Mouse (Mus musculus): ENCODE measurements around the gene AW822073. TPM values are rescaled to one million over a fixed set of nuclear protein-coding genes. Genes with fewer than 3 reads are reported as not detected.

The AW822073 gene
- polyA plus RNA-seq, 1 experiment from 2014 or later = not detected

DNA sequence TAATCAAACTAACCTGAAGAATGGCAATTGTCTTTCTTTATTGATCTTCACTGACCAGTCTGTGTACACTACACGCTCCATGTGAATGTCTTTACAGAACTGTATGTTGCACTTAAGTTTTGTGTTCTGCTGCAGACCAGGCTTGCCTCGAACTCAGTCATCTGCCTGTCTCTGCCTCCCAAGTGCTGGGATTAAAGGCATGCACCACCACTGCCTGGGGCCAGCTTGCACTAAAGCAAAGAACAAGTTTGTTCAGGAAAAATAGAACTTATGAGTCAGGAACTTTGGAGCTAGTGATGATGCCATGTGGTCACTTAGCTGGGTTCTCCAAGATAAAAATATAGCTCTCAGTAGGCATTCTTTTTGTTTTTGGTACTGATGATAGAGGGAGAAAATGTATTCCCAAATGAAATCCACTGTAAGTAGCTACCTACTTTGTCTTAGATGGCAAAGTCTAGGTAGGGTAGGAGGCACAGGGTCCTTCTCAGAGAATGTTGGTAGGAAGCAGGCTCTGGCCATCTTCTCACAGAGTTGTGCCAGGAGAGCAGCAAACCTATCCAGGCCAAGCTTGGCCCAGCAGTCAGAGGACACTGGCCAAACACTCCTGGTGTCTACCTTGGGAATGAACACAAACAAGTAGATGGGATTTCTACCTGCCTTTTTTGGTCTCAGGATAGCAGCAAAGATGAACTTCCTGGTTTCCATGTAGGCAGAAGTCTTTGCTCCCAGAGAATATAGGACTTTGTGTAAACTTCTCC is 14.8 kb downstream of the AW822073 start:
- Histone ChIP-seq H3K4me2 (replicated peaks; ENCODE audit: low read depth, low read length) (no peak overlapping the region), H3K4me3 (ENCODE audit: low read depth, low read length) (no peak overlapping the region), H3K9me3 (ENCODE audit: low read length) (no peaks in the 10 kb centered on the region), H3K27me3 (replicated peaks; ENCODE audit: insufficient read depth, low read length) (no peaks in the 10 kb centered on the region), H3K36me3 (ENCODE audit: insufficient read depth, low read length) (no peaks in the 10 kb centered on the region), H3K4me1 (ENCODE audit: insufficient read depth, low read depth, low read length) (no peaks in the 10 kb centered on the region), H3K27ac (ENCODE audit: low read length) (no peak overlapping the region), H3K9ac (replicated peaks; ENCODE audit: low read depth) (no peak overlapping the region)
- 58% methylated on average over 2 of the region's 2 CpGs for WGBS
- no peak for DNase-seq (ENCODE audit: low spot score)
- ATAC-seq = no peak
- TF ChIP-seq CTCF (IDR thresholded peaks at IDR 0.05) (no peak), EP300 (IDR thresholded peaks at IDR 0.05) (no peak)

DNA sequence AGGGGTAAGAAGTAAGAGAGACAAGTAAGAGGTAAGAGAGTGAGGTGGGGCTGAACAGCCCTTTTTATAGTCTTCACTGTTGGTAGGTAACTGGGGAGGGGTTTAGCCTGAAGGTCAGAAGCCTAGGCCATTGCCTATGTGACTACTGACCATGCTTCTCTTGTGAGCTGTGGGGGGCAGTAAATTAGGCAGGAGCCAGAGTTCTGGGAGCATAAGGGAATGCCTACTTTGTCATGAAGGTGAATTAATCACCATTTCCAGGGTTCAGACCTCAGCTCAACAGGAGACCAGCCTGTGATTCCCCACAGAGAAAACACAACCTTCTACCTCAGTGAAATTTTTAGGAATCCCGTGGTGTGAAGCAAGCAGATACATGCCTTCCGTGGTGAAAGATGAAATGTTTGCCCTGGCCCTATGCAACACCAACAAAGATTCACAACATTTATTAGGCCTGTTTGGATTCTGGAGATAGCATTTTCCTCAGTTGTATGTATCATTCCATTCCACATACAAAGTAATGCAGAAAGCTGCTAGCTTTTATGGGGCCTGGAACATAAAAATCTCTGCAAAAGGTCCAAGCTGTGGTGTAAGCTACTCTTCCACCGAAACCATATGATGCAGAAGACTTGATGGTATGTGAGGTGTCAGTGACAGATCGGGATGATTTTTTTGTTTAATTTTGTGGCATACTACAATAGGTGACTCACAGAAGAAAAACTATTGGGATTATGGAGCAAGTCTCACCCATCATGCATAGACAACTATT is 17.9 kb downstream of the AW822073 start:
- whole genome bisulfite sequencing = 79% methylated on average over 4 of the region's 4 CpGs
- Histone ChIP-seq H3K4me3 (ENCODE audit: low read depth, low read length) (no peak overlapping the region), H3K9me3 (ENCODE audit: low read length) (no peaks in the 10 kb centered on the region), H3K4me1 (ENCODE audit: insufficient read depth, low read depth, low read length) (no peaks in the 10 kb centered on the region), H3K27ac (ENCODE audit: low read length) (no peak overlapping the region), H3K9ac (replicated peaks; ENCODE audit: low read depth) (no peak overlapping the region), H3K27me3 (replicated peaks; ENCODE audit: insufficient read depth, low read length) (no peaks in the 10 kb centered on the region), H3K36me3 (ENCODE audit: insufficient read depth, low read length) (no peaks in the 10 kb centered on the region), H3K4me2 (replicated peaks; ENCODE audit: low read depth, low read length) (no peak overlapping the region)
- DNase-seq (ENCODE audit: low spot score) (no peak), ATAC-seq (no peak)
- no peak for TF ChIP-seq EP300 (IDR thresholded peaks at IDR 0.05)
- no peak for TF ChIP-seq CTCF (IDR thresholded peaks at IDR 0.05)

DNA sequence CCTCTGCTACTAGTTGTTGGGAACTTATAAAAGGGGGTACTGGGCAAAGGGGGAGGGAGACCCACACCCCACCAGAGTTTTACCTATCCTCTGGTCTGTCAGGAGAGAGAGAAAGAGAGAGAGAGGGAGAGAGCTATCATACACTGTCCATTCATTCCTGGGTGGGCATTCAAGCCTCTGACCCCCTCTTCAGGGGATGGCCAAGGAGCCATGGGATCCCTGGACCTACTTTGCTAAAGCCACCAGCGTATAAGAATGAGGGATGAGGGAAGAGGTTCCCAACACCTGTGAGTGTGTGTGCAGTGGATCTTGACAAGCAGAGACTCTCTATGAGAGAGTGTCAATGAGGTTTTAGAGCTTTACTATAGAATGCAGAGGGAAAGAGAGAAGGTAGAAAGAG is 18.7 kb downstream of the AW822073 start:
- Histone ChIP-seq H3K9ac (replicated peaks; ENCODE audit: low read depth) (no peak overlapping the region), H3K27me3 (replicated peaks; ENCODE audit: insufficient read depth, low read length) (no peaks in the 10 kb centered on the region), H3K4me2 (replicated peaks; ENCODE audit: low read depth, low read length) (no peak overlapping the region), H3K4me3 (ENCODE audit: low read depth, low read length) (no peak overlapping the region), H3K27ac (ENCODE audit: low read length) (no peak overlapping the region), H3K36me3 (ENCODE audit: insufficient read depth, low read length) (no peaks in the 10 kb centered on the region), H3K4me1 (ENCODE audit: insufficient read depth, low read depth, low read length) (no peaks in the 10 kb centered on the region), H3K9me3 (ENCODE audit: low read length) (no peaks in the 10 kb centered on the region)
- ATAC-seq = no peak
- DNase-seq (ENCODE audit: low spot score) = no peak
- WGBS = 33% methylated on average over 1 of the region's 1 CpGs
- TF ChIP-seq EP300 (IDR thresholded peaks at IDR 0.05) = no peak
- no peak for TF ChIP-seq CTCF (IDR thresholded peaks at IDR 0.05)

Other genes starting within 250 kb of the AW822073 start
- gene Duxf3, start 7.7 kb upstream of the AW822073 start, polyA plus RNA-seq (2015; fragmentation: Nextera tagmentation; extraction: Ambion mirVana) = not detected in 2 replicates
- gene Gm4981, start 11.8 kb upstream of the AW822073 start, polyA plus RNA-seq (2015; fragmentation: Nextera tagmentation; extraction: Ambion mirVana) = not detected in 2 replicates
- 91.7 and 98.0 TPM in 2 replicates for gene Gcc2, start 30.6 kb upstream of the AW822073 start, polyA plus RNA-seq (2015; fragmentation: Nextera tagmentation; extraction: Ambion mirVana)
- 314 and 322 TPM in 2 replicates for gene Lims1, start 98.5 kb upstream of the AW822073 start, polyA plus RNA-seq (2015; fragmentation: Nextera tagmentation; extraction: Ambion mirVana)
- 12.6 and 15.3 TPM in 2 replicates for gene Ranbp2, start 222.0 kb upstream of the AW822073 start, polyA plus RNA-seq (2015; fragmentation: Nextera tagmentation; extraction: Ambion mirVana)

Measured in lung, postnatal 0 days (tissue).